Mouse (Mus musculus) heart, embryonic 14.5 days (tissue): ENCODE data around the gene Prdm1. TPM values are rescaled to one million over a fixed set of nuclear protein-coding genes. Genes with fewer than 3 reads are reported as not detected.

Experiments used
- ATAC-seq: fragments of 200-750 bp; cut with Nextera tagmentation; 2 replicates; pipeline ENCODE4 v1.8.0; 2017; ENCODE audit warnings: low read depth, moderate TSS enrichment; ENCODE audit not compliant: insufficient number of reproducible peaks, insufficient read depth, low FRiP score
- H3K27ac ChIP-seq, 2 experiments: fragments of 200-500 bp in 1 of 2; fragments of 300-500 bp in 1 of 2; sonication (generic) in 1 of 2; replicated peaks in 1 of 2; 2 replicates each; pipeline ENCODE4 v1.5.1; 2012 to 2014; ENCODE audit warnings: low read depth in 2 of 2, low read length in 2 of 2, control low read depth in 1 of 2, mild to moderate bottlenecking in 1 of 2, mixed read lengths in 1 of 2; ENCODE audit not compliant: control insufficient read depth in 1 of 2, insufficient read depth in 1 of 2
- H3K27me3 ChIP-seq: fragments of 300-500 bp; sonication (generic); 2 replicates; pipeline ENCODE4 v1.6.1; 2014; ENCODE audit warnings: mild to moderate bottlenecking, low read length, control low read depth; ENCODE audit not compliant: control insufficient read depth, insufficient read depth
- H3K36me3 ChIP-seq: fragments of 300-500 bp; sonication (generic); 2 replicates; pipeline ENCODE4 v1.6.1; 2014; ENCODE audit warnings: mild to moderate bottlenecking, control low read depth, low read length, mixed read lengths; ENCODE audit not compliant: control insufficient read depth, insufficient read depth
- H3K4me1 ChIP-seq, 2 experiments: fragments of 200-500 bp in 1 of 2; fragments of 300-500 bp in 1 of 2; sonication (generic) in 1 of 2; 2 replicates each; pipeline ENCODE4 v1.6.1; 2012 to 2014; ENCODE audit warnings: low read length in 2 of 2, control low read depth in 1 of 2, mixed read lengths in 1 of 2; ENCODE audit not compliant: control insufficient read depth in 2 of 2, insufficient read depth in 2 of 2
- H3K4me2 ChIP-seq: fragments of 300-500 bp; sonication (generic); 2 replicates; pipeline ENCODE4 v1.6.1; 2014; ENCODE audit warnings: mild to moderate bottlenecking, low read length
- H3K4me3 ChIP-seq, 2 experiments: fragments of 200-500 bp in 1 of 2; fragments of 300-500 bp in 1 of 2; sonication (generic) in 1 of 2; 2 replicates each; pipeline ENCODE4 v1.5.1; 2012 to 2014; ENCODE audit warnings: low read length in 2 of 2, mild to moderate bottlenecking in 2 of 2, control low read depth in 1 of 2, low read depth in 1 of 2, moderate library complexity in 1 of 2; ENCODE audit not compliant: control insufficient read depth in 1 of 2, insufficient read depth in 1 of 2
- H3K9ac ChIP-seq: fragments of 300-500 bp; sonication (generic); 2 replicates; pipeline ENCODE4 v1.6.1; 2014; ENCODE audit warnings: mild to moderate bottlenecking, low read length
- H3K9me3 ChIP-seq: fragments of 300-500 bp; sonication (generic); 2 replicates; pipeline ENCODE4 v1.6.1; 2016; ENCODE audit warnings: low read length, control low read depth; ENCODE audit not compliant: control insufficient read depth
- WGBS: fragments of 180-500 bp; shearing (Covaris S2); extraction: QIAGEN DNeasy Blood & Tissue Kit; methylation state at CpG from one replicate; pipeline ENCODE4 v1.1.7; 2014; 5-methylcytosine and 5-hydroxymethylcytosine counted together
- polyA plus RNA-seq: library from polyadenylated mRNA; unstranded; fragments of >200 nt; fragmentation: Nextera tagmentation; extraction: Ambion mirVana; gene quantifications from 2 replicates; pipeline ENCODE4 v1.2.1, GENCODE M21; 2014

Prdm1 gene
- polyA plus RNA-seq, 1 experiment from 2014 or later = 0.86 TPM

- H3K36me3 ChIP-seq = no peaks in the 10 kb centered on the region
- H3K27ac ChIP-seq = no peak overlapping the region
- H3K4me3 ChIP-seq = no peak overlapping the region
- ATAC-seq = no peak
- no peak overlapping the region for H3K4me2 ChIP-seq
- WGBS = 58% methylated on average over 6 of the region's 6 CpGs
- H3K9me3 ChIP-seq = no peaks in the 10 kb centered on the region
- no peak overlapping the region for H3K9ac ChIP-seq
- no peaks in the 10 kb centered on the region for H3K27me3 ChIP-seq
- H3K4me1 ChIP-seq = no peaks in the 10 kb centered on the region
Measured at GRCm38 (mm10) chr10:44434702-44435181, 93.6 kb downstream of the Prdm1 start.

GRCm38 (mm10) chr10:44432235-44432634 is 96.1 kb downstream of the Prdm1 start:
- WGBS = 78% methylated on average over 11 of the region's 11 CpGs
- Histone ChIP-seq H3K4me3 (no peak overlapping the region), H3K27ac (no peak overlapping the region), H3K9me3 (no peaks in the 10 kb centered on the region), H3K9ac (no peak overlapping the region), H3K27me3 (no peaks in the 10 kb centered on the region), H3K4me2 (no peak overlapping the region), H3K36me3 (no peaks in the 10 kb centered on the region), H3K4me1 (peaks cover 0 to 2% of the 10 kb centered on the region in 2 experiments; a peak in 2 of 4 replicates)
- no peak for ATAC-seq

- WGBS = 87% methylated on average over 4 of the region's 4 CpGs
- Histone ChIP-seq H3K4me1 (peaks cover 0 to 2% of the 10 kb centered on the region in 2 experiments; a peak in 2 of 4 replicates), H3K4me3 (no peak overlapping the region), H3K9me3 (no peaks in the 10 kb centered on the region), H3K4me2 (no peak overlapping the region), H3K27me3 (no peaks in the 10 kb centered on the region), H3K36me3 (no peaks in the 10 kb centered on the region), H3K27ac (no peak overlapping the region), H3K9ac (no peak overlapping the region)
- ATAC-seq = no peak
Measured at GRCm38 (mm10) chr10:44431689-44432088, 96.6 kb downstream of the Prdm1 start.

GRCm38 (mm10) chr10:44429177-44429888 is 99.0 kb downstream of the Prdm1 start:
- Histone ChIP-seq H3K4me1 (peaks cover 0 to 2% of the 10 kb centered on the region in 2 experiments; a peak in 2 of 4 replicates), H3K4me3 (no peak overlapping the region), H3K36me3 (no peaks in the 10 kb centered on the region), H3K9ac (no peak overlapping the region), H3K27ac (no peak overlapping the region), H3K27me3 (no peaks in the 10 kb centered on the region), H3K4me2 (no peak overlapping the region), H3K9me3 (no peaks in the 10 kb centered on the region)
- 86% methylated on average over 14 of the region's 14 CpGs for WGBS
- ATAC-seq = no peak

GRCm38 (mm10) chr10:44427891-44428361 is 100.4 kb downstream of the Prdm1 start:
- no peak overlapping the region for H3K4me3 ChIP-seq
- no peaks in the 10 kb centered on the region for H3K36me3 ChIP-seq
- peaks cover 0 to 2% of the 10 kb centered on the region in 2 experiments; a peak in 2 of 4 replicates for H3K4me1 ChIP-seq
- no peak overlapping the region for H3K9ac ChIP-seq
- H3K27me3 ChIP-seq = no peaks in the 10 kb centered on the region
- 58% methylated on average over 12 of the region's 12 CpGs for WGBS
- H3K27ac ChIP-seq = no peak overlapping the region
- no peak overlapping the region for H3K4me2 ChIP-seq
- no peak for ATAC-seq
- H3K9me3 ChIP-seq = no peaks in the 10 kb centered on the region

- Histone ChIP-seq H3K36me3 (no peaks in the 10 kb centered on the region), H3K9ac (no peak overlapping the region), H3K4me1 (peaks cover 0 to 2% of the 10 kb centered on the region in 2 experiments; a peak in 2 of 4 replicates), H3K4me2 (no peak overlapping the region), H3K27ac (no peak overlapping the region), H3K9me3 (no peaks in the 10 kb centered on the region), H3K4me3 (no peak overlapping the region), H3K27me3 (no peaks in the 10 kb centered on the region)
- WGBS = 85% methylated on average over 11 of the region's 11 CpGs
- no peak for ATAC-seq
Measured at GRCm38 (mm10) chr10:44427426-44427825, 100.9 kb downstream of the Prdm1 start.

- no peak for ATAC-seq
- no peak overlapping the region for H3K27ac ChIP-seq
- H3K9me3 ChIP-seq = no peaks in the 10 kb centered on the region
- no peaks in the 10 kb centered on the region for H3K27me3 ChIP-seq
- H3K4me1 ChIP-seq = peaks cover 2% of the 10 kb centered on the region in 2 experiments; a peak in 2 of 4 replicates
- no peak overlapping the region for H3K9ac ChIP-seq
- no peak overlapping the region for H3K4me3 ChIP-seq
- WGBS = 49% methylated on average over 6 of the region's 6 CpGs
- H3K4me2 ChIP-seq = no peak overlapping the region
- no peaks in the 10 kb centered on the region for H3K36me3 ChIP-seq
Measured at GRCm38 (mm10) chr10:44425013-44425412, 103.3 kb downstream of the Prdm1 start.
